Mouse (Mus musculus): ENCODE measurements at regions not wholly inside any gene's neighbourhood (a gene's known extent, or its start where the extent isn't known, plus 50 kb on each side); places are given as distances from the start of the nearest gene placed in this dataset.
"Not testable (repeated sequence)": the region's sequence is repeated elsewhere in the genome, so short reads cannot be mapped to it uniquely, and the experiment has no call there.

GRCm38 (mm10) chr15:25252648-25253567 is 160.7 kb downstream of the Basp1 start:
- no peak for DNase-seq (ENCODE audit: low spot score in 2 of 2)

DNA sequence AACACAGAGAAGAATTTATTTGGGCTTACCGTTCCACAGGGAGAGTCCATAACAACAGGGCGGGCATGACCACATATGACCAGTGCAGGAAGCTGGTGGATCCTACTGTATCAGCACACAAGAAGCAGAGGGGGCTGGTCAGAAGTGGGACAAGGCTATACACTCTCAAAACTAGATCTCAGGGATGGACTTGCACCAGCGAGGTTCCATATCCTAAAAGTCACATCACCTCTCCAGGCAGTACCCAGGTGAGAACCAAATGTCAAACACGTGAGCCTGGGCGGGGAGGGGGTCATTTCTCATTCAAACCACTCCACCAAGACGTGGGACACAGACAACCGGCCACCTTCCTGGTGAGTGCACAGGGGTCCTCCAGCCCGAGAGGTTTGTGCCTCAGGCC is 167.9 kb downstream of the Basp1 start:
- DNase-seq (ENCODE audit: low spot score in 2 of 2): no peak

DNA sequence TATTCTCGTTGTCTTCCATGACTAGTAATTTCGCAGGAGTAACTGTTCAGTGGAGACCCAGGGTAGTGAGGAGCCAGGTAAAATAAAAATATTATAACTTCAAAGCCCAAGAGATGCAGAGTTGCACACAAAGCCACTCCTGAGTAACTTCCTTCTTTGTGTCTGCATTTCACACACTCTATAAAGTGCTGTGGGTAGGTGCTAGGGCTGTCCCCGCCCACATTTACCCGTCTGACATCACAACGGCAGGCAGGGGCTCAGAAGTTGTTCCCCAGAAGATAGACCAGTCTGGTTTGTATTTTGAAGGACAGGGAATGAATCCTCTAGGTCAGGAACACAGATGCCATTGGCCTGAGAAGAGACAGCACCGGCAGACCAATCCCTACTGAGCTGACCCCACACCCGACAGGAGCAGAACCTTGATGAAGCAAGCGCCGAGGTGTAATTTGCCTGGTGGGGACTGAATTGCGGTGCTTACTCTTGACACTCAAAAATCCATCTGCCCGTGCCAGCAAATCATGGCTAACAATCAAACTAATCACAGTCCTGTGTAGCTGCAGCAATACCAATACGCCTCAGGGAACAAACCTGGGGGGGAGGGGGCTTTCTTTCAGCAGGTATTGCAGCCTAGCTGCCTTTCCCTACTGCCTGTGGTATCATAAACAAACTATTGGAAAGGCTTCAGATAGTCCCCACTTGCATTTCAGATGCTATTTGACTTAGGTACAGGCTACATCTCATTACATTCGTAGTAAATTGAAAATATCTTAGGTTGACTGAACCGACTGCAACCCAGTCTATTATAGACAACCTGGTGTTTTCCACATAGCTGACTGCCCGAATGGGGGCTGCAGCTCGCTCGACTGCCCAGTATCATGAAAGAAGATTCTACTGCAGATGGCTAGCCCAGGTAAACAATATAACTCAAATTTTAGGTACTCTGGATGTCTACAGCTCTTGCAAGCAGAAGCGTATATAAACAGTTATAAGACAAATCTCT is 175.6 kb downstream of the Basp1 start:
- DNase-seq (ENCODE audit: low spot score in 2 of 2): no peak

DNA sequence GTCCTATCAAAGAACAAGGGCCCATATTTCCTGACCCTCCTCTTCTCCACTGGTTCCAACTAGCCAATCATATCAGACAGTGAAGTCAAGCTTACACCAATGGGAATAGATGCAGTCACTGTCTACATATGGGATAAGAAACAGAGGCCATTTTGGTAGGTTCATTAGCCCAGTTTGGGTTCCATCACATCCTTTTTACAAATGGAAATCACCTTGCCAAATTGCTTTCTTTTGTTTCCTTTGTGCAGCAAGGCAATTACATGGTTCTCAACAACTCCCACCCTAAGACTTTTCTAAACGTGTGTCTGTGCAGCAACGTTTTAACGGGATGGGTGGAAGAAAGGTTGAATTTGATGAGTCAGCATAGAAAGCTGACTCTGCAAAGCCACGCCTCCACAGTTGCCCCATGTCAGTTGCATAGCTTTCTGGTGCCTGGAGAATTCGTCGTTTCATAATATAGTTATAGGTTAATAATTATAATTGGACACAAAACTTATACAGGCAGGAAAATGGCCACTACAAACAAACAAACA is 177.3 kb downstream of the Basp1 start:
- DNase-seq (ENCODE audit: low spot score in 2 of 2): no peak

DNA sequence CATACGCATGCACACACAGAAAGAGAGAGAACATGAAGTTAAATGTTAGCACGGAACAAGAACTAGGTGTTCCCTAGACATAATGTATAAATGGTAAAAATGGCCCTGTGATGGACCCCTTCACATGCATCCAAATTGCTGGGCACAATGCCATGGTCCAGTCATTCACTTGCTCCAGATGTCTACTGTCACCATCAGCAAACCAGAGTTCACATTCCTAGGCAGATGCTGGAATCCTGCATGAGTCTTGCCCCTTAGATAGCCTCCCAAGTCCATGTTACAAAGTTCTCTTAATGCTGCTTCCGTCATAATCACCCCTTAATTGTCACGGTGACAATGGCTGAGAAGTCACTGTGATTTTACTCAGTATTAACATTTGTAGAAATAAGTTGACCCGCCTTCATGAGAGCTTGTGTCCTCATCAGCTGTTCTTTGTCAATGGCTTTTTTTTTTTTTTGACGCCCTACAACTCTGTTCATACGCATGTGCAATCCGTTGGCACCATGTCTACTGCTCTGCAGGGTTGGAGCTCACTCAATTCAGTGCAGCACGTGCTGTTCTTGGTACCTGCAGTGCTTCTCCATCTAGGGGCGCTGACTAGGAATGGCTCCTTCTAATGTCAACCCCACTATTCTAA is 179.4 kb downstream of the Basp1 start:
- no peak for DNase-seq (ENCODE audit: low spot score in 2 of 2)

DNA sequence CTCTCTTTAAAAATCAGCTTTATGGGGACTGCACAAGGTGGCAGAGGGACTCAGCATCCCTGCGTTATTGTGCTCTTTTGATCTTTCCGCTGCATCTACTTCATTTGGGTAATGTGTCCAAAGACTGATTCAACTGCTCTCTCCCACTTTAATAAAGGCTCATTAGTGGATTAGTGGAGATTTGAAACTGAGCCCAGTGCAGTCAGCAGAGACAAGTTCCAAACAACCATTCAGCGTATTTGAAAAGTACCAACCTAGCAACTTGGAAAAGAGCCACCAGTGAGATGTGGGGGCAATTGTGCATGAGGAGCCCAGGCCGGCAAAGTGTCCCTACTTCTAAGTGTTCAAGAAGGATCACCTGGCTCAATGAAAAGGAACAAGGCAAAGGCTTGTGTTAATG is 183.4 kb downstream of the Basp1 start:
- DNase-seq (ENCODE audit: low spot score in 2 of 2): no peak

DNA sequence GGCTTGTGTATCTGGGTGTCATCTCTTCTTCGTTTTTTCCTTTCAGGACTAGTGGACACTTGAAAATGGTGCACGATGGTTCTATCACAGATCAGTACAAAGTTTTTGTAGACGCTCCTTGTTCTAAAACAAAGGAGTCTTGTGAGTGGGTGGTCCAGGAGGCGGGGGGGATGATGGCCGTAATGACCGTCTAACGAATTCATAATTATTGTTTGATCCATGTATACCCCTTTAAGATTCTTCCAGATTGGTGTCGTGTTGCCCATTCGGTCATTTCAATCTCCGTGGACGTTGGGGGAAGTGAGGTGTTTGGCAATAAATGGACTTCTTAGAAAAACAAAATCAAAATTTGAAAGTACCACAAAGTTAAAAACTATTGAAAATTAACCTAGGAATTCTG is 183.8 kb downstream of the Basp1 start:
- DNase-seq (ENCODE audit: low spot score in 2 of 2): no peak

DNA sequence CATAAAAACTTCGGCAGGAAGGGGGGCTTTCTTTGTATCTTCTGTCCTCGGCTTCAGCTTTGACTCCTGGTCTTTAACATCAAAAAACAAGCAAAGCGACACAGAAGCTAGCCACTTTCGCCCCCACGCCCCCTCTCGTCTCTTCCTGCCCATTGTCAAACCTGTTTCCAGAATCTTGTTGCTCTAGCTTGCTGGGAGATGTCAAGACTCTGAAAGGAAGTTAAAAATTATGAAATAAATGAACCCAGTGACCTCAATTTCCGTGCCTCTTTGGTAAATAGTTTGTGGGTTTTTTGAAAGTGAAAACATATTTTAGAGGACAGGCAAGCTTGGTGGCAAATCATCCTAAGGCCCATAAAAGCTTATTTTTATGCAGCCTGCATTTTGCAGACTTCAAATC is 186.1 kb downstream of the Basp1 start:
- no peak for DNase-seq (ENCODE audit: low spot score in 2 of 2)

DNA sequence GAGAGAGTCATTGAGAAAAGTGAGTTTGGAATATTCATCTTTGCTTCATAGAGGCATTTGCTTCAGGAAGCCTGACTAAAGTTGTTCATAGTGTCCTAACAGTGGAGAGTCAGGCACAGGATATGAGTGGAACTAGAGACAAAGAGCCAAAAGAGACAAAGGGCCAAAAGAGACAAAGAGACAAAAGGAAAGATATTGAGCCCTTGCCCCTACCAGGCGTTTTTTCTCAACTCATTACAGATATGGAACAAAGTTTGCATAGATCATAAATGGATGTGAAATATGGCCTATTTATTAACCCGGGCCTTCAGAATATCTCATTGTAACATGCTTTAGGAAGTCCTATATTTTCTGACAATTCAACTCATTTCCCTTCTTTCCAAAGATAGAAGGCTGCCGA is 187.6 kb downstream of the Basp1 start:
- DNase-seq (ENCODE audit: low spot score in 2 of 2): no peak

DNA sequence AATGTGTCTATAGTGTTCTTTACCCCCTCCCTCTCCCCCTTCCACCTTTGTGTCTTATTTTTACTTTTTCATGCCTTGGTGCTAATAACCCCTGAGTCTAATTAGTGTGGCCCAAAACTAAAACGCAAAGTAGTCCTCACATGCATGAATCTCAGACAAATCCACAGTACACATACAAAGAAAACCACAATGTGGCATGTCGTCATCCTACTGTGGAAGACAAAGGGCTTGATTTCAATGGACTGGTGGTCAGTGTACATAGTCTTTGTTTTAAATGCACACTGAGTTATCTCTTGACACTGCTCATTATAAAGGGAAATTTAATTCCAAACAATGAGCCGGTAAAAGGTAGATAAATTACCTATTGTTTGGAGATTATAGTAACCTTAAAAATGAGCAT is 188.1 kb downstream of the Basp1 start:
- no peak for DNase-seq (ENCODE audit: low spot score in 2 of 2)

DNA sequence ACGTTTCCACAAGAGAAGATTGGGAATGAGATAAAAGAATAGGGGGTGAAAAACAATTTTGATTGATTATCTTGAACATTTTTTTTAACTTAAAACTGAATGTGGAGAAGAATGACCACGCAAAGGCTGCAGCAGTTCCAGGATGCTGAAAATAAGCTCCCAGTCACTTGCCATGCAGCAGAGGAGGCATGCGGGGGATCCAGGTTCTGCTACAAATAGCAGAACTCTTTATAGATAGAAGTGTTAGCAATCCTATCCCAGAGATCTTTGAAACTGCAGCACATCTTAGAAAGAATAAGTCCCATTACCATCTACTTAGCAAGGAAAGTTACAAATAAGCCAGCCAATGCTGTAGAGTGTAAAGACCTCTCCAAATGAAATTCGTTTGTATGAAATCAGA is 191.8 kb downstream of the Basp1 start:
- no peak for DNase-seq (ENCODE audit: low spot score in 2 of 2)

DNA sequence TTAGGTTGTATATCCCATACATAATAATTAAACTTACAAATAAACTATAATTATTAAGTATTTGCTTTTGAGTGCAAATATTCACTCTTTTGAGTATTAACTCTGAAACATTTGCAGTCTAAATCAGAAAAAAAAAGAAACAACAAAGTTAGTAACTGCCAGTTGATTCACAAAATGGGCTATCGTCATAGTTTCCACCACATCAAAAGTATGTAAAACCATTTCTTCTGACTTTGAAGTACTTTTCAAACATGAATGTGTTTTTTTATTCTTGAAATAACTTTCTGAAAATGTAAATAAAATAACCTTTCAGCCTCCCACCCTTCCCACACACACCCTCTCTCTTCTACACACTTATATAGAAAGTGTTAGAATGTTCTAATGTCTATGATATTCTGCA is 197.2 kb downstream of the Basp1 start:
- no peak for DNase-seq (ENCODE audit: low spot score in 2 of 2)

- no peak for DNase-seq (ENCODE audit: low spot score in 2 of 2)
Measured at GRCm38 (mm10) chr15:25202097-25202496, 211.5 kb downstream of the Basp1 start.

- not testable (repeated sequence) for DNase-seq (ENCODE audit: low spot score in 2 of 2)
Measured at GRCm38 (mm10) chr15:25200249-25200648, 213.3 kb downstream of the Basp1 start.

DNA sequence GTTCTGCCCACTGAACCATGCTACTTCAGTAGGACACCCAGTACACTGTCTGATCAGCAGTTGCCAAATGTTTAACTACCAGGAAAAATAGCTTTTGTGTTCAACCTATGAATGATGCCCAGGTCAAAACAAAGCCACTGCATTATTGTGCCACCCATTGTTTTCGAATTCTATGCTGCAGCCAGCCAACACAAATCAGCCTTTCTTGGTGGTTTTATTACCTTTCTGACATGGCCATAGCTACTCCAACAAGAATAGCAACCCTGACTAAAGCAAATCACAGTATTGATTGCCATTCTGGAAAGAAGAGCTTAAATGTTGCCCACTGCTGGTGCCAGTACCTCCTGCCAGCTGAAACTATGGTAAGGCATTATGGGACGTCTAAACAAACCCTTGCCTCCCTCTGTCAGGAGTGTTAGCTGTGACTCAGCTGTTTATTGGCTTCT is 225.7 kb downstream of the Basp1 start:
- no peak for DNase-seq (ENCODE audit: low spot score in 2 of 2)

- DNase-seq (ENCODE audit: low spot score in 2 of 2): no peak
Measured at GRCm38 (mm10) chr15:25172755-25173154, 240.8 kb downstream of the Basp1 start.

- no peak for DNase-seq (ENCODE audit: low spot score in 2 of 2)
Measured at GRCm38 (mm10) chr15:25146371-25146770, 267.2 kb downstream of the Basp1 start.

GRCm38 (mm10) chr15:25144228-25144627 is 269.3 kb downstream of the Basp1 start:
- no peak for DNase-seq (ENCODE audit: low spot score in 2 of 2)

DNA sequence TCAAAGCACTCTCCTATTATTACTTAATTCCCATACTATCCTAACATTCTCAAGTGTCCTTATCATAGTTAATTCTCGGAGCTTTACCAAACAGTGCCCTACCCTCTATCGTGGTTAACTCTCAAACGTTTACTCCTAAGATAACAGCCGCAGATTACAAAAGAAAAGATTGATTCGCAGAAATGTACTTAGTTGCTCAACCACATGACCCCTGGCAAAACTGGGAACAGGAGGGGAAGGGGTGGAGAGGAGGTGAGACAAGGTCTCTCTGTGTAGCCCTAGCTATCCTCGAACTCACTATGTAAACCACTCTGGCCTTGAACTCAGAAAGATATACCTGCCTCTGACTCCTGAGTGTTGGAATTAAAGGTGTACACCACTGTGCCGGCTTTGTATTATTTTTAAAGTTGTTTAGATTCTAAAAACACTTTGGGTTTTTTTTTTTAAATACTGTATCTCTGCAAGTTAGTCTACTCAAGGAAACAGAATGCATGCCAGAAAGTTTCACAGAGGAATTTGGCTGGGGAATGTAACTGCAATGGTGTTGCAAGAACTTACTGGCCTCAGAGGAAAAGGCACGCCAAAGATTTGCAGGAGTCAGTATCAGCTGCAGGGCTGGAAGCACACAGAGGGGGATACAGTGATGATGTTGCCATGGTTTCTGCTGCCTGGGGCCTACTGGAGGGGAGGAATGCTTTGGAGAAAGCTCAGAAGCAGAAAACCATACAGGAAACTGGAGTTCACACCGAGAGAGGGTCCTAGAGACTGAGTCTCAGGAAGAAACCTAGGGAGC is 273.0 kb downstream of the Basp1 start:
- DNase-seq (ENCODE audit: low spot score in 2 of 2): no peak

GRCm38 (mm10) chr15:25137091-25137490 is 276.5 kb downstream of the Basp1 start:
- DNase-seq (ENCODE audit: low spot score in 2 of 2): no peak

Data from adrenal gland, postnatal 4 days (tissue).